Mouse (Mus musculus) C2C12 (cell line): Measurements from ENCODE around the gene Pds5b.

Experiments used
- CTCF ChIP-seq: IDR thresholded peaks from one replicate; pipeline ENCODE4 v1.5.1; 2011; ENCODE audit not compliant: control insufficient read depth, insufficient read depth, insufficient read length
- MAX ChIP-seq: IDR thresholded peaks from one replicate; pipeline ENCODE4 v1.6.1; 2011; ENCODE audit warnings: mild to moderate bottlenecking, control low read depth
- MYOD1 ChIP-seq: IDR thresholded peaks from one replicate; pipeline ENCODE4 v1.6.1; 2011; ENCODE audit warnings: low read depth; ENCODE audit not compliant: control insufficient read depth, insufficient read length

- TF ChIP-seq MYOD1 (no peak), CTCF (no peak), MAX (no peak)
Observed at GRCm38 (mm10) chr5:150845961-150846360, 172.4 kb downstream of the Pds5b start.
